ENCODE assay signal across 8 mouse cellular contexts in genomic region chr2:131209125-131209795, GRCm38 (mm10). TPM values are rescaled to one million over a fixed set of nuclear protein-coding genes. Genes with fewer than 3 reads are reported as not detected.
DNase-seq lines count a peak whose midpoint lies in the region; ATAC-seq and TF ChIP-seq lines count a peak whose summit lies in the region.

No protein-coding gene starts in this region.

- peak; percentile 39 to 48 for DNase-seq in heart, adult 9 months (ENCODE audit: low spot score in 2 of 2)
- DNase-seq in heart, adult 8-10 months (ENCODE audit: low spot score), result no peak
- DNase-seq in cerebellum, postnatal 25 days, result peak; percentile 21 to 31
- peak; percentile 64 for DNase-seq in liver, embryonic 13.5 days
- no peak for DNase-seq in adrenal gland, postnatal 10 days

- 0 out of 2 replicates have a peak, but pooled peaks have one; percentile 5 for TF ChIP-seq POLR2A in small intestine, adult 2 months (IDR thresholded peaks at IDR 0.05; ENCODE audit: low read depth, low read length)

- no peaks in the 10 kb centered on the region for H3K9me3 ChIP-seq in heart, embryonic 16.5 days (replicated peaks; ENCODE audit: control insufficient read depth, low read length)
- H3K9me3 ChIP-seq in liver, embryonic 13.5 days (replicated peaks), result no peaks in the 10 kb centered on the region

- peak overlapping the region; percentile 95 for H3K27ac ChIP-seq in heart, embryonic 16.5 days (ENCODE audit: low read length)
- H3K27ac ChIP-seq in liver, embryonic 13.5 days, result peak overlapping the region; percentile 91
- H3K27ac ChIP-seq in small intestine, adult 2 months (ENCODE audit: insufficient read depth, low read depth, low read length), result peak overlapping the region; percentile 95

- peaks cover 7% of the 10 kb centered on the region for H3K36me3 ChIP-seq in heart, embryonic 16.5 days (ENCODE audit: control insufficient read depth, insufficient read depth)
- H3K36me3 ChIP-seq in liver, embryonic 13.5 days, result peaks cover 14% of the 10 kb centered on the region
- peaks cover 10% of the 10 kb centered on the region; the same call in 1 of the 2 replicates for H3K36me3 ChIP-seq in small intestine, adult 2 months (ENCODE audit: control insufficient read depth, insufficient read depth, low read length)

- H3K4me1 ChIP-seq in heart, embryonic 16.5 days (ENCODE audit: control insufficient read depth, insufficient read depth, low read length), result peaks cover 26% of the 10 kb centered on the region
- peaks cover 92% of the 10 kb centered on the region for H3K4me1 ChIP-seq in liver, embryonic 13.5 days (replicated peaks)
- H3K4me1 ChIP-seq in small intestine, adult 2 months (ENCODE audit: control insufficient read depth, insufficient read depth, insufficient read length, low read length), result peaks cover 45% of the 10 kb centered on the region

- TF ChIP-seq CTCF in small intestine, adult 2 months (IDR thresholded peaks at IDR 0.05; ENCODE audit: extremely low read depth, insufficient read length, insufficient replicate concordance, low read depth, low read length), result no peak

- peak overlapping the region; percentile 71 for H3K4me3 ChIP-seq in heart, embryonic 16.5 days (ENCODE audit: low read length)
- peak overlapping the region; percentile 66 for H3K4me3 ChIP-seq in liver, embryonic 13.5 days (replicated peaks)
- no peak overlapping the region for H3K4me3 ChIP-seq in small intestine, adult 2 months (ENCODE audit: low read depth, low read length)

- no peaks in the 10 kb centered on the region for H3K27me3 ChIP-seq in heart, embryonic 16.5 days (ENCODE audit: control insufficient read depth, insufficient read depth, low read length)
- no peaks in the 10 kb centered on the region for H3K27me3 ChIP-seq in liver, embryonic 13.5 days
- no peaks in the 10 kb centered on the region for H3K27me3 ChIP-seq in small intestine, adult 2 months (ENCODE audit: control insufficient read depth, insufficient read depth, low read length)

- peak overlapping the region; percentile 67 for H3K4me2 ChIP-seq in heart, embryonic 16.5 days (ENCODE audit: low read depth, low read length)
- H3K4me2 ChIP-seq in liver, embryonic 13.5 days, result peak overlapping the region; percentile 76

- 69% methylated on average over 4 of the region's 4 CpGs for WGBS in heart, embryonic 16.5 days
- 54% methylated on average over 4 of the region's 4 CpGs for WGBS in liver, embryonic 13.5 days (ENCODE audit: insufficient replicate concordance)
- WGBS in small intestine, adult 2 months, result 59% methylated on average over 4 of the region's 4 CpGs

- no peak for ATAC-seq in heart, embryonic 16.5 days (replicated peaks; ENCODE audit: extremely low read depth, insufficient read depth, low FRiP score)
- ATAC-seq in liver, embryonic 13.5 days (ENCODE audit: low read depth), result peak; percentile 2; the same call in 1 of the 2 replicates
- ATAC-seq in inflammation-experienced regulatory T-cells, adult 6 months, result no peak

- peak overlapping the region; percentile 85 for H3K9ac ChIP-seq in heart, embryonic 16.5 days (ENCODE audit: low read length)
- peak overlapping the region; percentile 77 for H3K9ac ChIP-seq in liver, embryonic 13.5 days

RNA-seq across cellular contexts. Expression of gene Ap5s1, which starts 2.4 kb away (rescaled TPM):
- 10 to 100 TPM; 31.8 to 42.6 (median 37.9) TPM for total RNA-seq in heart, adult 8-10 months (2022)
- polyA plus RNA-seq in heart, embryonic 16.5 days (2015; fragmentation: Nextera tagmentation; extraction: Ambion mirVana), result 40.7 and 41.9 TPM in 2 replicates
- polyA plus RNA-seq in liver, embryonic 13.5 days (2015; fragmentation: Nextera tagmentation; extraction: Ambion mirVana), result 18.1 and 19.7 TPM in 2 replicates
- polyA plus RNA-seq in small intestine, adult 2 months (2012; rRNA removed), result 37.1 and 90.0 TPM in 2 replicates
- 10 to 100 TPM; 13.4 to 25.1 (median 20.9) TPM for polyA plus RNA-seq in inflammation-experienced regulatory T-cells, adult 6 months (2017; shearing (Covaris generic))
- total RNA-seq in adrenal gland, postnatal 10 days (2021), result 10 to 100 TPM; 16.9 to 25.8 TPM

RNA-seq across cellular contexts. Expression of gene Spef1, which starts 22.2 kb away (rescaled TPM):
- 1 to 10 TPM; 4.4 to 6.2 (median 4.9) TPM for total RNA-seq in heart, adult 8-10 months (2022)
- polyA plus RNA-seq in heart, embryonic 16.5 days (2015; fragmentation: Nextera tagmentation; extraction: Ambion mirVana), result 2.0 and 2.8 TPM in 2 replicates
- polyA plus RNA-seq in liver, embryonic 13.5 days (2015; fragmentation: Nextera tagmentation; extraction: Ambion mirVana), result 1.1 and 1.2 TPM in 2 replicates
- 5.6 and 8.2 TPM in 2 replicates for polyA plus RNA-seq in small intestine, adult 2 months (2012; rRNA removed)
- under 1 TPM in 2 of 3 experiments, not detected in 1; 0.47 to 0.54 TPM for polyA plus RNA-seq in inflammation-experienced regulatory T-cells, adult 6 months (2017; shearing (Covaris generic))
- 10 to 100 TPM in 1 of 2 experiments, 1 to 10 TPM in 1; 7.4 to 10.5 TPM for total RNA-seq in adrenal gland, postnatal 10 days (2021)

RNA-seq across cellular contexts. Expression of gene Cdc25b, which starts 22.5 kb away (rescaled TPM):
- 1 to 10 TPM; 4.3 to 4.9 (median 4.5) TPM for total RNA-seq in heart, adult 8-10 months (2022)
- 50.4 and 55.8 TPM in 2 replicates for polyA plus RNA-seq in heart, embryonic 16.5 days (2015; fragmentation: Nextera tagmentation; extraction: Ambion mirVana)
- 171 and 201 TPM in 2 replicates for polyA plus RNA-seq in liver, embryonic 13.5 days (2015; fragmentation: Nextera tagmentation; extraction: Ambion mirVana)
- 11.6 and 22.4 TPM in 2 replicates for polyA plus RNA-seq in small intestine, adult 2 months (2012; rRNA removed)
- 100 to 1,000 TPM in 1 of 3 experiments, 10 to 100 TPM in 2; 55.5 to 163 (median 71.5) TPM for polyA plus RNA-seq in inflammation-experienced regulatory T-cells, adult 6 months (2017; shearing (Covaris generic))
- total RNA-seq in adrenal gland, postnatal 10 days (2021), result 10 to 100 TPM; 13.6 to 22.4 TPM

RNA-seq across cellular contexts. Expression of gene Mavs, which starts 24.6 kb away (rescaled TPM):
- total RNA-seq in heart, adult 8-10 months (2022), result 10 to 100 TPM; 65.6 to 80.8 (median 72.3) TPM
- 28.2 and 29.6 TPM in 2 replicates for polyA plus RNA-seq in heart, embryonic 16.5 days (2015; fragmentation: Nextera tagmentation; extraction: Ambion mirVana)
- 27.1 and 31.1 TPM in 2 replicates for polyA plus RNA-seq in liver, embryonic 13.5 days (2015; fragmentation: Nextera tagmentation; extraction: Ambion mirVana)
- 49.8 and 80.8 TPM in 2 replicates for polyA plus RNA-seq in small intestine, adult 2 months (2012; rRNA removed)
- 10 to 100 TPM; 18.2 to 20.5 (median 18.8) TPM for polyA plus RNA-seq in inflammation-experienced regulatory T-cells, adult 6 months (2017; shearing (Covaris generic))
- 10 to 100 TPM; 36.2 to 46.4 TPM for total RNA-seq in adrenal gland, postnatal 10 days (2021)

RNA-seq across cellular contexts. Expression of gene Cenpb, which starts 29.4 kb away (rescaled TPM):
- total RNA-seq in heart, adult 8-10 months (2022), result 10 to 100 TPM; 89.5 to 93.4 (median 90.3) TPM
- 7.4 and 7.9 TPM in 2 replicates for polyA plus RNA-seq in heart, embryonic 16.5 days (2015; fragmentation: Nextera tagmentation; extraction: Ambion mirVana)
- 3.5 and 4.5 TPM in 2 replicates for polyA plus RNA-seq in liver, embryonic 13.5 days (2015; fragmentation: Nextera tagmentation; extraction: Ambion mirVana)
- 57.7 and 95.1 TPM in 2 replicates for polyA plus RNA-seq in small intestine, adult 2 months (2012; rRNA removed)
- 1 to 10 TPM; 2.4 to 3.1 (median 2.7) TPM for polyA plus RNA-seq in inflammation-experienced regulatory T-cells, adult 6 months (2017; shearing (Covaris generic))
- 10 to 100 TPM; 76.2 to 86.6 TPM for total RNA-seq in adrenal gland, postnatal 10 days (2021)

Comparison
In these comparisons a context has a peak if more than half of its experiments do, and no peak if none do; other contexts are left out.
1. DNase-seq: peak in heart, adult 9 months (2 of 2), cerebellum, postnatal 25 days (2 of 2) and liver, embryonic 13.5 days (single experiment); none in heart, adult 8-10 months (single experiment) and adrenal gland, postnatal 10 days (single experiment).
2. Peak in every context shown above with its lines, with median percentiles within 50 percentile points of each other: H3K27ac ChIP-seq.